Mouse (Mus musculus) embryonic stem cell, embryonic (primary cell): Measurements from ENCODE around the gene Cd5.

Experiments
- CTCF ChIA-PET, 4 experiments: fragments of 300-600 bp in 2 of 4; fragments of 350-600 bp in 2 of 4; sonication (Branson Sonifier 250); formaldehyde crosslinking; loops; one replicate each; lab custom pipeline; 2022; ENCODE audit warnings: inconsistent platforms in 2 of 4; lab: Charles Lee
- POLR2A ChIA-PET, 4 experiments: fragments of 300-600 bp in 2 of 4; fragments of 350-600 bp in 2 of 4; sonication (Branson Sonifier 250); formaldehyde crosslinking; loops; one replicate each; lab custom pipeline; 2022; ENCODE audit warnings: antibody characterized with exemption in 4 of 4, inconsistent platforms in 1 of 4; lab: Charles Lee

Gene Cd5

GRCm38 (mm10) chr19:10715476-10715875, 23.3 kb downstream of the Cd5 start:
- CTCF ChIA-PET = interaction anchor here in 3 of 4 experiments (0.6 to 3.3 kb wide), 10 partner anchors 8 to 736 kb away, joined by 3 to 13 read pairs (median 8); partner anchors contain the start of genes Cd6 (in 1 of the 3) and Ptgdr2 (in 1 of the 3)

GRCm38 (mm10) chr19:10714682-10715475, 23.9 kb downstream of the Cd5 start:
- ChIA-PET POLR2A (interaction anchor here (0.6 to 1.6 kb wide), 11 partner anchors 8 to 774 kb away, joined by 3 to 6 read pairs (median 3); no protein-coding TSS in a partner anchor), CTCF (interaction anchor here (0.6 to 3.3 kb wide), 39 partner anchors 7 to 846 kb away, joined by 3 to 13 read pairs (median 4); partner anchors contain the start of genes Cd6 (in 2 of the 4) and Ptgdr2 (in 1 of the 4))

More at GRCm38 (mm10) chr19:10715476-10715875, 23.3 kb downstream of the Cd5 start:
- POLR2A ChIA-PET = interaction anchor here in 2 of 4 experiments (0.6 to 1.6 kb wide), 5 partner anchors 9 to 560 kb away, joined by 3 to 5 read pairs (median 3); no protein-coding TSS in a partner anchor

- POLR2A ChIA-PET = interaction anchor here (0.6 to 1.6 kb wide), 9 partner anchors 9 to 335 kb away, joined by 3 to 6 read pairs (median 4); no protein-coding TSS in a partner anchor
- CTCF ChIA-PET = interaction anchor here (0.6 to 3.3 kb wide), 29 partner anchors 9 to 846 kb away, joined by 3 to 12 read pairs (median 4); partner anchors contain the start of genes Cd6 (in 2 of the 4) and Ptgdr2 (in 1 of the 4)
Measured at GRCm38 (mm10) chr19:10714168-10714567, 24.6 kb downstream of the Cd5 start.

GRCm38 (mm10) chr19:10713551-10713950, 25.3 kb downstream of the Cd5 start:
- ChIA-PET POLR2A (interaction anchor here in 2 of 4 experiments (0.6 to 1.2 kb wide), 2 partner anchors 10 to 209 kb away, joined by 3 to 4 read pairs; no protein-coding TSS in a partner anchor), CTCF (interaction anchor here in 3 of 4 experiments (0.6 to 1.9 kb wide), 5 partner anchors 10 to 236 kb away, joined by 3 to 8 read pairs (median 3); partner anchors contain the start of gene Ccdc86 (in 1 of the 3))

GRCm38 (mm10) chr19:10712646-10713045, 26.2 kb downstream of the Cd5 start:
- ChIA-PET POLR2A (interaction anchor here in 1 of 4 experiments (0.7 kb wide), 1 partner anchor 161 kb away, joined by 3 read pairs; no protein-coding TSS in a partner anchor), CTCF (interaction anchor here in 2 of 4 experiments (0.6 to 1.4 kb wide), 3 partner anchors 19 to 237 kb away, joined by 3 to 4 read pairs (median 3); partner anchors contain the start of gene Ccdc86 (in 1 of the 2))

- ChIA-PET POLR2A (interaction anchor here in 1 of 4 experiments (0.7 kb wide), 1 partner anchor 161 kb away, joined by 3 read pairs; no protein-coding TSS in a partner anchor), CTCF (interaction anchor here in 2 of 4 experiments (0.5 to 1.4 kb wide), 3 partner anchors 117 to 267 kb away, joined by 3 to 5 read pairs (median 4); partner anchors contain the start of gene Ccdc86 (in 1 of the 2))
Measured at GRCm38 (mm10) chr19:10712194-10712593, 26.6 kb downstream of the Cd5 start.

GRCm38 (mm10) chr19:10710751-10711150, 28.1 kb downstream of the Cd5 start:
- ChIA-PET CTCF (interaction anchor here (0.6 to 3.5 kb wide), 21 partner anchors 8 to 452 kb away, joined by 3 to 60 read pairs (median 6); partner anchors contain the start of gene Pga5 (in 1 of the 4)), POLR2A (interaction anchor here in 2 of 4 experiments (1.4 to 1.7 kb wide), 4 partner anchors 11 to 231 kb away, joined by 3 to 7 read pairs (median 4); no protein-coding TSS in a partner anchor)

- ChIA-PET POLR2A (interaction anchor here in 3 of 4 experiments (0.6 to 1.8 kb wide), 17 partner anchors 10 to 270 kb away, joined by 3 to 8 read pairs (median 4); partner anchors contain the start of genes Ccdc86 (in 1 of the 3), Cpsf7 (in 1 of the 3), Ddb1 (in 1 of the 3) and Sdhaf2 (in 1 of the 3)), CTCF (interaction anchor here (0.5 to 3.5 kb wide), 84 partner anchors 9 to 452 kb away, joined by 3 to 60 read pairs (median 5); partner anchors contain the start of genes Pga5 (in 2 of the 4), Ccdc86 (in 1 of the 4), Cd6 (in 1 of the 4) and Prpf19 (in 1 of the 4))
Measured at GRCm38 (mm10) chr19:10710088-10710511, 28.7 kb downstream of the Cd5 start.

GRCm38 (mm10) chr19:10709360-10710087, 29.3 kb downstream of the Cd5 start:
- ChIA-PET POLR2A (interaction anchor here in 3 of 4 experiments (0.6 to 1.8 kb wide), 28 partner anchors 9 to 270 kb away, joined by 3 to 8 read pairs (median 3); partner anchors contain the start of genes Sdhaf2 (in 2 of the 3), Ccdc86 (in 1 of the 3), Cpsf7 (in 1 of the 3) and Ddb1 (in 1 of the 3)), CTCF (interaction anchor here (0.5 to 3.5 kb wide), 113 partner anchors 9 to 1250 kb away, joined by 3 to 60 read pairs (median 4); partner anchors contain the start of genes Pga5 (in 2 of the 4), Slc15a3 (in 2 of the 4), Vps37c (in 2 of the 4) and Ccdc86 (in 1 of the 4))

GRCm38 (mm10) chr19:10708900-10709299, 29.9 kb downstream of the Cd5 start:
- ChIA-PET CTCF (interaction anchor here (0.6 to 3.5 kb wide), 86 partner anchors 8 to 368 kb away, joined by 3 to 60 read pairs (median 5); partner anchors contain the start of genes Pga5 (in 2 of the 4), Slc15a3 (in 2 of the 4), Vps37c (in 2 of the 4) and Ccdc86 (in 1 of the 4)), POLR2A (interaction anchor here in 3 of 4 experiments (0.7 to 1.8 kb wide), 17 partner anchors 11 to 271 kb away, joined by 3 to 8 read pairs (median 3); partner anchors contain the start of genes Sdhaf2 (in 2 of the 3), Cpsf7 (in 1 of the 3), Ddb1 (in 1 of the 3) and Tkfc (in 1 of the 3))

- ChIA-PET POLR2A (interaction anchor here in 3 of 4 experiments (0.6 to 1.6 kb wide), 6 partner anchors 19 to 240 kb away, joined by 3 to 7 read pairs (median 3); partner anchors contain the start of genes Cpsf7 (in 1 of the 3), Ddb1 (in 1 of the 3), Sdhaf2 (in 1 of the 3) and Vps37c (in 1 of the 3)), CTCF (interaction anchor here in 2 of 4 experiments (2.2 to 3.5 kb wide), 6 partner anchors 8 to 40 kb away, joined by 8 to 60 read pairs (median 18); partner anchors contain the start of gene Pga5 (in 2 of the 2))
Measured at GRCm38 (mm10) chr19:10707881-10708280, 30.9 kb downstream of the Cd5 start.

- POLR2A ChIA-PET = interaction anchor here in 3 of 4 experiments (0.6 to 1.5 kb wide), 8 partner anchors 19 to 240 kb away, joined by 3 to 4 read pairs (median 3); partner anchors contain the start of genes Cpsf7 (in 1 of the 3), Ddb1 (in 1 of the 3), Prpf19 (in 1 of the 3) and Sdhaf2 (in 1 of the 3)
- CTCF ChIA-PET = interaction anchor here in 3 of 4 experiments (0.6 to 3.5 kb wide), 8 partner anchors 9 to 276 kb away, joined by 3 to 60 read pairs (median 6); partner anchors contain the start of gene Pga5 (in 1 of the 3)
Measured at GRCm38 (mm10) chr19:10707087-10707875, 31.5 kb downstream of the Cd5 start.

GRCm38 (mm10) chr19:10703470-10703869, 35.3 kb downstream of the Cd5 start:
- CTCF ChIA-PET = interaction anchor here in 1 of 4 experiments (1.2 to 1.9 kb wide), 2 partner anchors 25 to 276 kb away, joined by 3 to 5 read pairs; no protein-coding TSS in a partner anchor
- POLR2A ChIA-PET = interaction anchor here in 2 of 4 experiments (0.8 to 1.4 kb wide), 2 partner anchors 13 to 132 kb away, joined by 3 read pairs; no protein-coding TSS in a partner anchor

- POLR2A ChIA-PET = interaction anchor here in 2 of 4 experiments (0.6 to 1.3 kb wide), 3 partner anchors 10 to 271 kb away, joined by 3 read pairs; no protein-coding TSS in a partner anchor
- CTCF ChIA-PET = interaction anchor here in 3 of 4 experiments (0.5 to 1.9 kb wide), 4 partner anchors 22 to 368 kb away, joined by 3 to 5 read pairs (median 4); no protein-coding TSS in a partner anchor
Measured at GRCm38 (mm10) chr19:10702125-10702524, 36.7 kb downstream of the Cd5 start.
